Mouse (Mus musculus): ENCODE measurements at regions not wholly inside any gene's neighbourhood (a gene's known extent, or its start where the extent isn't known, plus 50 kb on each side); places are given as distances from the start of the nearest gene placed in this dataset.

GRCm38 (mm10) chr2:160256251-160256650, 77.7 kb downstream of the Gm826 start:
- no peak for DNase-seq

GRCm38 (mm10) chr2:160250228-160250627, 83.7 kb downstream of the Gm826 start:
- DNase-seq = no peak

- no peak for DNase-seq
Measured at GRCm38 (mm10) chr2:160249104-160250093, 84.6 kb downstream of the Gm826 start.

GRCm38 (mm10) chr2:160247286-160247685, 86.7 kb downstream of the Gm826 start:
- no peak for DNase-seq

- DNase-seq = no peak
Measured at GRCm38 (mm10) chr2:160246356-160246755, 87.6 kb downstream of the Gm826 start.

GRCm38 (mm10) chr2:160244866-160245265, 89.1 kb downstream of the Gm826 start:
- no peak for DNase-seq

GRCm38 (mm10) chr2:160240531-160241379, 93.2 kb downstream of the Gm826 start:
- DNase-seq = no peak

GRCm38 (mm10) chr2:160237436-160238104, 96.4 kb downstream of the Gm826 start:
- no peak for DNase-seq

- no peak for DNase-seq
Measured at GRCm38 (mm10) chr2:160236806-160237205, 97.2 kb downstream of the Gm826 start.

- no peak for DNase-seq
Measured at GRCm38 (mm10) chr2:160230786-160231185, 103.2 kb downstream of the Gm826 start.

- DNase-seq = no peak
Measured at GRCm38 (mm10) chr2:160228331-160229035, 105.5 kb downstream of the Gm826 start.

GRCm38 (mm10) chr2:160225450-160225849, 108.5 kb downstream of the Gm826 start:
- DNase-seq = peak; percentile 13 to 34

- no peak for DNase-seq
Measured at GRCm38 (mm10) chr2:160223366-160223765, 110.6 kb downstream of the Gm826 start.

GRCm38 (mm10) chr2:160221772-160222171, 112.2 kb downstream of the Gm826 start:
- no peak for DNase-seq

- DNase-seq = no peak
Measured at GRCm38 (mm10) chr2:160220562-160221021, 113.4 kb downstream of the Gm826 start.

GRCm38 (mm10) chr2:160214032-160214812, 119.7 kb downstream of the Gm826 start:
- DNase-seq = no peak

GRCm38 (mm10) chr2:160210507-160210906, 123.5 kb downstream of the Gm826 start:
- no peak for DNase-seq

- no peak for DNase-seq
Measured at GRCm38 (mm10) chr2:160209589-160210264, 124.2 kb downstream of the Gm826 start.

- no peak for DNase-seq
Measured at GRCm38 (mm10) chr2:160208295-160208694, 125.7 kb downstream of the Gm826 start.

GRCm38 (mm10) chr2:160207226-160207625, 126.7 kb downstream of the Gm826 start:
- DNase-seq = no peak

GRCm38 (mm10) chr2:160192661-160193060, 141.3 kb downstream of the Gm826 start:
- DNase-seq = no peak

Measured in lung, postnatal 4 days (tissue).